Mouse (Mus musculus): Measurements from ENCODE around the gene Gm16181. TPM values are rescaled to one million over a fixed set of nuclear protein-coding genes. Genes with fewer than 3 reads are reported as not detected.

Gene Gm16181
- total RNA-seq (2021) = under 1 TPM; 0.50 to 0.65 TPM

DNA sequence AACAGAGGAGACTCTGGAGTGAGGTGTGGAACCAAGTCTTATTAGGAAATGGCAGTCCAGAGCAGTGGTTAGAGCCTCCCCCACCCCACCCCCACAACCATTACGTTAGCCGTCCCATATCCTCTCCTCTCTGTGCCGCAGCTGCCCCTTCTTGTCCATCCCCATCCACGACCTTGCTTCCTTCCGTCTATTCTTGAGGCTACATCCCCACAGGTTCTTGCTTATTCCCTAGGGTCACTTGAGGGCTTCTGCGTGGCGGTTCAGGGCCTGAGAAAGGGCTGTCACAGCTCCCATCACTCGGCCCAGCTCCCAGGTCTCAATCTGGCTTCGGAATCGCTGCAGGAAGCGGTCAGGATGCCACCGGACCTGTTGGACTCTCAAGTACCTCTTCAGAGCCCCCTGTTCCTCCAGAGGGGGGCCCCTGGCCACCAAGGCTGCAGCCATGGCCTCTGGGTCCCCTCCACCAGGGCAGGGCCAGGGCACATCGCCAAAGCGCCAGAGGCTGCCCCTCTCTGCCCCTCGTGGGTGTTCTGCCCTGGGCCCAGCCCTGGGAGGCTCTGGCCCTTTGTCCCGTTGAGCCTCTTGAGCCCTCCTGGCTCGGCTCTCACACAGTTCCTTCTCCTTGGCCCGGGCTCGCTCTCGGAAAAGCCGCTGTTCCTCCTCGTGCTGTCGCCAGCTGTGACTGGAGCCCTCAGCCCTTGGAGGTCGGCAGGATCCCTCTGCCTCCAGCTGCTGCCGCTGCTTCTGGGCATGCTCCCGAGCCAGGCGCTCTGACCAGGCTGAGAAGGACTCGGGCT, at the start of gene Gm16181:
Gene Gm16181, plus strand, starts transcription at position 679 of the 797 bp plus-strand sequence.
- intact Hi-C loops (cut with DNase I) = no loop called here
- DNase-seq (ENCODE audit: low spot score) = peak; percentile 47

DNA sequence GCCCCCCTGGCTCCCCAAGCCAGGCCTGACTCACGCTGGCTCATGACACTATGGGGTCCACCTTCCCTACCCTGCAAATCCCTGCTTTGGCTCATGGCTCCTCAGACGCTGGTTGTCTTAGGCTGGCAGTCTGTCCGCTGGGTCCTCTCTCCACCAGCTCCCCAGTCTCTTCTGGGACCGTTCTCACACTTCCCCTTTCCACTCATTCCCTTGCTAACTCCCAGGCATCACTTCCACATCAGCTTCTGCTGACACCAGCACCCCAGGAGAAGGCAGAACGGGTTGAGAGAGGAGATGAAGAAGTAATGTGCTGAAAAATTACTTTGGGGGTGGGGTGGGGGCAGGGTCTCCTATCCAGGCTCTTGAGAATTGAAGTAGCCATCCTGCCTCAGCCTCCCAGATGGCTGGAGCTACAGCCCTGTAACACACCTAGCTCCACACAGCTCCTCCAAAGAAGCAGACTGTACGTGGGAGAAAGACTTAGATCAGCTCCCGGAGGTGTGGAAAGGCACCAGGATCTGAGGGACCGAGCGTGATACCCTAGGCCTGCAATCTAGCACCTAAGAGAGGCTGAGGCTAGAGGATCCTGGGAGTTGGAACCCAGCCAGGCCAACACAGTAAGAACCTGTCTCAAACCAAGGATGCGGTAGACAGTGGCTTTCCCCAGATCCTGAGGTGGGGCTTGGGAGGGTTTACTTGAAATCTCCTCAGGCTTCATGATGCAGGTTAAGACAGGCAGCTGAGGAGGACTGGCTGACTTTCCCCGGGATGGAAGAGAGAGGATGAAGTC, 48.0 kb upstream of the Gm16181 start:
- intact Hi-C loops (cut with DNase I) = no loop called here
- DNase-seq (ENCODE audit: low spot score) = no peak

DNA sequence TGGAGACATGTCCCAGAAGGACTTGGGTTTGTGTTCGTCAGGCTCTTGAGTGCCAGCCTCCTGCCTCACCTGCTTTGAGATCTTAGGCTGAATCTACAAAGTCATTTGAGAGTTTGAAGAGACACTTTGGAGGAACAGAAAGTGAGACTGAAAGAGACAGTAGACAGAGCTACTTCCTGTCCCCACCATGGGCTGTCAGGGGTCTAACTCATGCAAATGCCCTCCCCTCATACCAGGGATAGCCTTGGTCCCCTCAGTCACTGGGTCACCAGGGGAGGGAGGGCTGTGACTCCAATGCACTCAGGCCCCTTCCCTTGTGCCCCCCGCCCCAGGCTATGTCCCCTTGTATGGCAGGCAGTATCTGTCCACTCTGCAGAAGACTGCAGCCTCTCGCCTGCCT, 47.3 kb upstream of the Gm16181 start:
- intact Hi-C loops (cut with DNase I) = no loop called here
- no peak for DNase-seq (ENCODE audit: low spot score)

DNA sequence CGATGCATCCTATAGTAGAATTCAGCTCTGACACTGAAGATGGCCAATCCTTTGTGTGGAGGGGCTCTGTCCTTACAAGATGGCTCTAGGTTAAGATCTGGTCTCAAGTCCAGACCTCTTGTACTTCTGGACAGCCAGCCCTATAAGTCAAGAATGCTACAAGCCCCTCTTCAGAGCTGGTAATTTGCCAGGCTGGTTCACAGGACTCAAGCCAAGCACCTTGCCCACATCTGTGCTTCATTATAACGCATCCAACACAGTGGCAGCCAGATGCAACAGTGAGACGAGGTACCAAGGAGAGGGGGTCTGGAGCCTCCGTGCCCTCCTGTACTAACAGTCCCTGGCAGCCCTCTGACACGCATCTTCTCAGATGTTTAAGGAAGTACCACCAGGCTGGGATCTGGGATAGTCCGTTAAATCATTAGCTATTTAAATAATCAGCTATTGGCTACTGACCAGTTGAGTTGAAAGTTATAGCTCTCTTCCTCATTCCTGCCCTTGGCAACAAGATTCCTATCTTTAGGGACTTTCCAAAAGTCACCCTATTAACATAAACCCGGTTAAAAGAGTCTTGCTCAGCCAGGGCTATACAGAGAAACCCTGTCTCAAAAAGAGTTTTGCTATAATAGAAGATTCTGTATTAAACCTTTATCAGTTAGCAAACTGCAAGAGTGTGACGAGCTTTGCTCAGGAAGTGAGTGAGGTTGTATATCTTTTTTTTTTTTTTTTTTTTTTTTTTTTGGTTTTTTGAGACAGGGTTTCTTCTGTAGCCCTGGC, 46.2 kb upstream of the Gm16181 start:
- intact Hi-C loops (cut with DNase I) = no loop called here
- DNase-seq (ENCODE audit: low spot score) = no peak

DNA sequence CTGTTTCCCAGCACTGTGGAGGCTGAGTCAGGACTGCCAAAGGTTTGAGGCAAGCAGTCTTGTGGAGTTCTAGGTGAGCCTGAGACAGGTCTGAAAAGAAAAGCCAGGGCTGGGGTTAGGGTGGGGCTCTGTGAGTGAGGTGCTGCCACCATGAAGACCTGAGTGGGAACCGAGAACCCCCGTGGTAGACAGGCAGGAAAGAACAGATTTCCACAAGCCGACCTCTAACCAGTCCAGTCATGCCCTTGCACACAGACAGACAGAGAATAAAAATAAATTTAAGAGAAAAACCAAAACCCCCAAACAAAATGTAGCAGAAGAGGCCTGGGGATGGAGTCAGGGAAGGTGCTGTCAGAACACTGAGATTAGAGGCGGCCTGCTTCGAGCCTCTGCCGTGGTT, 45.3 kb upstream of the Gm16181 start:
- intact Hi-C loops (cut with DNase I) = no loop called here

DNA sequence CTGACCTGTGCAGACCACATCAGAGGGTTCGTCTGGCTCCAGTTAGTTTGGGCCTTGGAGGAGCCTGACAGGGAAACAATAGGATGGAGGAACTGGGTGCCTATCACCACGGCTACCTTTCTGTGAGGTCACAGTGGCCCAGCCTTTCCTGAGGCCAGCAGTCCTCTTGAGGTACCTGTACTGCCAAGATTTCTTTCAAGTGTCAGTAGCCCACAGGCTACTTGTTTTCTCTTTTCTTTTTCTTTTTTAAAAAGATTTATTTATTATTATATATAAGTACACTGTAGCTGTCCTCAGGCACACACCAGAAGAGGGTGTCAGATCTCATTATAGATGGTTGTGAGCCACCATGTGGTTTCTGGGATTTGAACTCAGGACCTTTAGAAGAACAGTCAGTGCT, 44.7 kb upstream of the Gm16181 start, which contains the start of gene Aif1:
Gene Aif1, minus strand, starts transcription at position 101 of the 400 bp plus-strand sequence.
- DNase-seq (ENCODE audit: low spot score) = no peak
- intact Hi-C loops (cut with DNase I) = no loop called here

More for the DNA sequence above, 45.3 kb upstream of the Gm16181 start:
- DNase-seq (ENCODE audit: low spot score) = no peak

DNA sequence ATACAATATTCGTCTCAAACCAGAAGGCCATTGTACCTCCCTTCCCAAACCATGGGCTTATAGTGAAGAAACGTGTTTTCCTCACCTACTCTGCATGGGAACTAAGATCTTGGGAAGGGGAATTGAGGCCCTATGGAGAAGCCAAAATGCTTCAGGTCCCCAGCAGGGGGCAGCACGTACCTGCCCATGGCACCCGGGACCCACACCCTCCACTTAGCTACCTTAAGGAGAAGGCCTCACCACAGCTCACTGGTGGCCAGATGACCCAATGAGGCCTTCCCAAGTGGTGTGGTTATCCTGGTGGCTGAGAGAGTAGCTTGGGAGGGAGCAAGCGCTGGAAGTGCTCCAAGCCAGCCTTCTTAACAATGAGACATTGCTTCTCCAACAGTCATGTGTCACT, 42.1 kb upstream of the Gm16181 start:
- intact Hi-C loops (cut with DNase I) = loop anchor here (1.0 to 2.0 kb wide), 2 partner anchors 16 to 54 kb away; partner anchors contain the start of gene Ltb

DNA sequence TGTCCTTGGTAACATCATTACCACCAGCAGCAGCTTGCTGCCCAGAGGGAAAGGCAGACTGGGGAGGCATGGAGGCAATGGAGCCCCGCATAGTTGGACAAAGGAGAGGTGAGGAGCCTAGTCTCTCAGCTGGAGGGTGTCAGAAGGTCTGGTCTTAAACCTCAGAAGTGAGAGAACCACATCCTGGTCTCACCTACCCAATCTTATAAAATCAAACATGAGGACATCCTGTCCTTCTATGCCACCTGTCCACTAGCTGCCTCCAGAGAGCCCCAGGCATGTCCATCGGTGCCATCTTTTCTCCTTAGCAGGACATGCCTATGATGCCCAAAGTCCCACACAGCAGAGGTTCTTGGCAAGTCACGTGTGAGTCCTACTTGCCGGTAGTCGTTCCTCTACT, 40.5 kb upstream of the Gm16181 start:
- no peak for DNase-seq (ENCODE audit: low spot score)
- intact Hi-C loops (cut with DNase I) = no loop called here

More for the DNA sequence above, 42.1 kb upstream of the Gm16181 start:
- peak; percentile 50 for DNase-seq (ENCODE audit: low spot score)

DNA sequence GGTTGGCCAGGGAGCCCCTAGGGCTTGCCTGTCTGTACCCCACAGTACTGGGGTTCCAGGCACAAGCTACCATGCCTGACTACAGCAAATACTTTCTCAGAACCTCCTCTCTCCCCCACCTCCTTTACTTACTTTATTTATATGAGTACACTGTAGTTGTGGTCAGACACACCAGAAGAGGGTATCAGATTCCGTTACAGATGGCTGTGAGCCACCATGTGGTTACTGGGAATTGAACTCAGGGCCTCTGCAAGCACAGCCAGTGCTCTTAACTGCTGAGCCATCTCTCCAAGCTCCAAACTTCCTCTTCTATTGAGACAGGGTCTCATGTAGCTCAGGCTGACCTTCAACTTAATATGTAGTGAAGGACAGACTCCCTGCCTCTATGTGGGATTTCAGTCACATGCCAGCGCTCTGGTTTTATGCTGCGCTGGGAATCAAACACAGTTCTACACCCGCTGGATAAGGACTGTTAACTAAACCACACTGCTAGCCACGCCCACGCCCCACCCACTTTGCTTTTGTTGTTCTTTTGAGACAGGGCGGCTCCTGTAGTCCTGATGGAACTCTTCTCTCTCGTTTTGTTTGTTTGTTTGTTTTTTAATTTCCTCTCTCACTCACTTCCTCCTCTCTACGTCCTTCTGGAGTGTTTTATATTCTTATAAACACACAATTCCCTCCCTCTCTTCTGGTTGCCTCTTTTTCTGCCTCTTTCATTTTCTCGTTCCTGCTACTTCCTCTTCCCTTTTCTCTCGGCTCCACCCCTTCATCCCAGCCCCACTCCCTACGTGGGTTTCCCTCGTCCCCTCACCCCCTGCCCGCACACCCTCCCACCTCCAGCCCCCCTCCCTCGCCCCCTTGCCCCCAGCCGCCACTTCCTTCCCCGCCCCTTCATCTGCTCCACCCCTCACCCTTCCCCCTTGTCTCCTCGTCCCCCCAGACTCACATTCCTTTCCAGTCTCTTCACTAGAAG, 34.7 kb upstream of the Gm16181 start:
- DNase-seq (ENCODE audit: low spot score) = peak; percentile 56
- intact Hi-C loops (cut with DNase I) = no loop called here

DNA sequence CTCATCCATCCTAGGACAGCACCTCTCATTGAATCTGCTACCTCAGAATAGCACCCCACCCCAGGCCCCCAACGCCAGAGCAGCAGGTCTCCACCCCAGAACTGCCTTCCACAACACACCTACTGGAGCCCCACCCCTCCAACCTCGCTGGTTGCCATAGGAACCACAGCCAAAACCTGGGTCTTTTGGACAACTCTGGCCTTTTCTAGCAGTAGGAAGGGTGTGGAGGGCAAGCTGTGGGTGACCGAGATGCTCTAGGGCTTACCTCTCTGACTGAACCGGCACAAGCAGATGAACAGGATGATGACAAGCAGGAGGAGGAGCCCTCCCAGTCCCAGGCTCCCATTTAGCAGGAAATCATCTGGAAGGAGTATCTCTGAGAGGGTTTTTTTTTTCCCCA, 34.0 kb upstream of the Gm16181 start:
- intact Hi-C loops (cut with DNase I) = no loop called here
- no peak for DNase-seq (ENCODE audit: low spot score)

DNA sequence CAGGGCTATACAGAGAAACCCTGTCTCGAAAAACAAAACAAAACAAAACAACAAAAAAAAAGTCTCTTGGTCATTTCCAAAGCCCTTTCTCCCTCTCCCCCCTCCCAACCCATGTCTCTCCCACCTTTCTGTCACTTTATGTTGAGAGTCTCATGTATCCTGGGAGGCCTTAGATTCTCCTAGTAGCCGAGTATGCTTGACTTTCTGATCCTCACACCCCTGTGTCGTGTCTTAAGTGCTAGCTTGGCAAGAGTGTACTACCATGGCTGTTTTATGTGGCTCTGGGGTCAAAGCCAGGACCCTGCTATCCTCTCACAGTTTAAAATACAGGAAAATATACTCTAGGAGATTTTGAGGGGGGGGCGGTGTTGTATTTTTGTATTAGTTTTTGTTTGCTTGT, 33.3 kb upstream of the Gm16181 start:
- no peak for DNase-seq (ENCODE audit: low spot score)
- intact Hi-C loops (cut with DNase I) = no loop called here

DNA sequence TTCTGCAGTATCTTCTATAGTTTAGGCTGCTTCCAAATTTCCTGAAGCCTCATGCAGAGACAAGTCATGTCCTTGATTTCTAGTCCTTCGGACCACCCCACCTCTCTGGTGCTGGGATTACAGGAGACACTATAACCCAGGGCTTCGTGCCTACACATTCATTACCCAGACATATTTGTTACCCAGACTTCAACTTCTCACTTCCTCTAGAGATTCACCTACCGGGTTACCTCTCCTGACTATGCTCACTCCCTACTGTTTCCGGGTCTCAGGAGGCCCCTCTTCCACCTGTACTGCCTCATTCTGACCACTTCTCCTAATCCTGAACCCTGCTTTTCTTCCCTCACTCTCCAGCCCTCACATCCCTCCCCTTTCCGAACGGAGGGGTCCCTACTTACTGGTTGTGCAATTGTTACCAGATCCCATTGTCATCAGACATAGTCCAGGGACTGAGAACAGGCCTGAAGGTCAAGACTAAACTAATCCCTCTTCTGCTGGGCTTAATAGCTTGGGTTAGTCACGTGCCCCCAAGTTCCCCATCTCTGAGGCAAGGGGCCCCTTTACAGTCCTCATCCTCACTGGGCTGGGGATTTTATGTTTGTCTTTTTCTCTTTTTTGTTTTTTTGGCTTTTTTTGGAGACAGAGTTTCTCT, 32.5 kb upstream of the Gm16181 start, which contains the start of gene Lst1:
Gene Lst1, minus strand, starts transcription at position 481 of the 652 bp plus-strand sequence.
- intact Hi-C loops (cut with DNase I) = no loop called here

DNA sequence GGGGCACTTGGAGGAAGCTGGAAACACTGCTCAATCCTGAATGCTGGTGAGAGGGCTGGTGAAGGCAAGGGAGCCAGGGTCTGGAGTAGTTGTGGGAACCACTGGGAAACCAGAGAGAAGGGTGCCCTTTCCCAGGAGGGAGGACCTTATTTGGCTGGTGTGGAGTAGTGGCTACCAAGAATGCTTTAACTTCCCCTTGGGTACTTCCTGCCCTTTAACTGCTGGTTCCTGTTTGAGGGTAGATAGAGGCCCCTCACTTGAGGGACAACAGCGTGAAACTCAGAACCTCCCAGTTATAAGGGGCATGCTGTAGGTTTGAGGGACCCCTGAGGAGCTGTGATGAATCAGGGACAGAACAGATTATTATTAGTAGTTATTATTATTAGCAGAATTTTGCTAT, 31.4 kb upstream of the Gm16181 start:
- no peak for DNase-seq (ENCODE audit: low spot score)
- intact Hi-C loops (cut with DNase I) = no loop called here

More for the DNA sequence above, 32.5 kb upstream of the Gm16181 start, which contains the start of gene Lst1:
- no peak for DNase-seq (ENCODE audit: low spot score)

DNA sequence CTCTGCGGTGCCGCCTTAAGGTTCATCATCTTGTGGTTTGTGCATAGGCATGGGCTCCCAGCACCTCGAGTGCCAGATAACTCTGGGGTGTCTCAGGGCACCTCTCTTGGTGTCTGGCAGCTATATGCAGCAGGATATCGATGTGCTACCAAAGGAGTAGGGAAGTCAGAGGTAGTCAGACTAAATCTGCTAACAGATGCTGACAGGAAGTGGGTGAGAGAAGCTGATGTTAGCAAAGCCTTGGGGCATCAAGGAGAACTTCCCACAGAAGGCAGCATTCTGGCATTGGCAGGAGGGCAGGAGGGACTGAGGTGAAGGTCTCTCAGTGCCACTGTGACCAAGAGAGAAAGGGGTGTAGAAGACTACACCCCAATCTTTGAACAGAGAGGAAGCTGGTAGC, 30.5 kb upstream of the Gm16181 start:
- DNase-seq (ENCODE audit: low spot score) = no peak
- intact Hi-C loops (cut with DNase I) = no loop called here

DNA sequence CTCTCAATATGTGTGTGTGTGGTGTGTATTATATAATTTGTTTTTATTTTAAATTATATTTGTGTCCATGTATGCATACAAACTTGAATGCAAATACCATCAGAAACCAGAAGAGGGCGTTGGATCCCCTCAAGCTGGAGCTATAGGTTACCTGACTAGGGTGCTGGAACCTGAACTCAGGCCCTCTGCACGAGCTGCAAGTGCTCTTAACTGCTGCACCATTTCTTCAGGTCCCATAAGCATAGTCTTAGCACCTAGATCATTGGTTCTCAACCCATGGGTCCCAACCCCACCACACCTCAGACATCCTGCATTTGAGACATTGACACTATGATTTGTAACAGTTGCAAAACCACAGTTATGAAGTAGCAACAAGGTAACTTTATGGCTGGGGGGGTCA, 28.9 kb upstream of the Gm16181 start:
- intact Hi-C loops (cut with DNase I) = no loop called here
- no peak for DNase-seq (ENCODE audit: low spot score)

DNA sequence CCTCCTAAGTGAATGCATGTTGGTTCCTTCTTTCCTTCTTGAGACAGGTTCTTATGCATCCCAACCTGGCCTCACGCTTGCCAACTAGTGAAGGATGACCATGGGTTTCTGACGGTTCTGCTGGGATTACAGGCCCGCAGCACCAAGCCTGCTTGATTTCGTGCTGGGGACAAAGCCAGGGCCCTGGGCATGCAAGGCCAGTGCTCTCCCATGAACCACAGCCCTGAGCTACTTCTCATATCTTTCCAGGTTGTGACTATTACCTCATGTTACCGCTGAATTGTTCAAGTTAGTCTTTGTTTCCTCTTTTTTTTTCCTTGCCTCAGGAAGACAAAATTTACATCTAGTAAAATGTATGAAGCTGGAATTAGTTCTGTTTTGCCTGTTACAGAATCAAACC, 27.7 kb upstream of the Gm16181 start:
- intact Hi-C loops (cut with DNase I) = no loop called here
- no peak for DNase-seq (ENCODE audit: low spot score)

DNA sequence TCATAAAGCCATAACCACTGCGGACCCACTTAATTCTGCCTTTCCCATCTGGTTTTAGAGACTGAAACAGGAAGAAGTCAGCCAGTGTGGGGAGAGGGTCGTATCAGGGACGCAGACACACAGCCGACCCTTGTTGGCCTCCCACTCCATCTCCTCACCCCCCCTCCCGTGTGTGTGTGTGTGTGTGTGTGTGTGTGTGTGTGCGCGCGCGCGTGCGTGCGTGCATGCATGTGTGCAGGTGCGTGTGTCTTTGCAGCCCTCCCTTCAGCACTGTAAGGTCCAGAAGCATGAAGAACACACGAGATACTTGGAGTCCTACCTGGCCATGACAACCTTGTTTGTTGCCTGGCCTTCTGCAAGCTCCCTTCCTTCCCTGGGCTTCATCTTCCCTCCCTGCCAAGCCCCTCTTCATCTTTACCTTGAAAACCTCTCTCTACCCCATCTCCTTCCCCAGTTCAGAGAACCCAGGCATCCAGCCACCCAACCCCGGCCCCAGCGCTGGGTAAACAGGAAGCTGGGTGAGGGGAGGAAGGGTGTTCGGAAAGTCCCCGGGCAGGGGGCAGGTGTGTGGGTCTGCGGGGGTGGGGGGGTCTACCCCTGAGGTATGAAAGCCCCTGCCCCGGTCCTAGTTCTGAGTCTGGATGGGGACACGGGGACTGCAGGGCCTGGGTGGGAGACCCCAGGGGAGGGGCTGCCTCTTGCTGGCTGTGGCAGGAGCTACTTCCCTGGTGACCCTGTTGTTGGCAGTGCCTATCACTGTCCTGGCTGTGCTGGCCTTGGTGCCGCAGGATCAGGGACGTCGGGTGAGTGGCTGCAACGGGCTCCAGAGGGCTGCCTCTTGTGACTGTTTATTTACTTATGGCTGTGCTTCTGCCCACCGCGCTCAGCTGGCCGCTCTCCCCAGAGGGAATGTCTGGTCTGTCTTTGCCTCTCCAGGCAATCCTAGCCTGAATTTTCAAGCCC, 26.5 kb upstream of the Gm16181 start, which contains the start of gene Ltb:
Gene Ltb, plus strand, starts transcription at position 559 of the 963 bp plus-strand sequence.
- intact Hi-C loops (cut with DNase I) = loop anchor here (2.0 kb wide), 1 partner anchor 15 kb away; no protein-coding TSS in a partner anchor

More for the DNA sequence above, 26.5 kb upstream of the Gm16181 start, which contains the start of gene Ltb:
- no peak for DNase-seq (ENCODE audit: low spot score)

Measured in heart, postnatal 25 days (tissue).